Mouse (Mus musculus) embryo, embryonic 10 days (tissue): ENCODE data around the gene Snrk.

Experiments used
- DNase-seq: peaks from one replicate; pipeline ENCODE4 v3.0.0-alpha.2; 2015; ENCODE audit warnings: low spot score

The Snrk gene

DNA sequence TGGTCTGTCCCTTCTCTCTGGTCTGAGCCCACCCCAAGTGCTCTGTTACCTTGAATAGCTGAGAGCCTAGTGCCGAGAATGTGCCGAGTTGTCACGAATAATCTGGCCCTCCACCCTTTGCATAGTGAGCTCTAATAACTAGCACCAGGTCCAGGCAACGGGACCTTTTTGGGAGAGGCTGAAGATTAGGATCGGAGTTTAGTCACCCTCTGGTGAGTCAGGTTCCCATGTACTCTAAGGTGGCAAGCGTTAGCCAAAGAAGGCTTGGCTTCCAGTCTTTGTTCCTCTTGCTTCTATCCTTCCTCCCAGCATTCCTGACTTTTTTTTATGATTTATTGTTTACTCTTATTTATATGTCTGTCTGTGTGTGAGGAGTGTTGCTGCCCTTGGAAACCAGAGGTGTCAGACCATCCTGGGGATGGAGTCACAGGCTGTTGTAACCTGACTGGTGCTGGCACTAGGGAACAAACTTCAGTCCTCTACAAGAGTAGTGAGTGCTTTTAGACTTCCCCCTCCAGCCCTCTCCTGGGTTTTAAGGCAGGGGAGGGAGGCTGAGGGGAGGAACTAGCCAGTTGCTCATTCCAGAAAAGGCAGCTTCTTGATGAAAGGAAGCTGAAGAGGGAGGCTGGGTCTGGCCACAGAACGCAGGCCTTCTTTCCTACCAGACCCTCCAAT is 9.2 kb upstream of the Snrk start:
- no peak for DNase-seq

DNA sequence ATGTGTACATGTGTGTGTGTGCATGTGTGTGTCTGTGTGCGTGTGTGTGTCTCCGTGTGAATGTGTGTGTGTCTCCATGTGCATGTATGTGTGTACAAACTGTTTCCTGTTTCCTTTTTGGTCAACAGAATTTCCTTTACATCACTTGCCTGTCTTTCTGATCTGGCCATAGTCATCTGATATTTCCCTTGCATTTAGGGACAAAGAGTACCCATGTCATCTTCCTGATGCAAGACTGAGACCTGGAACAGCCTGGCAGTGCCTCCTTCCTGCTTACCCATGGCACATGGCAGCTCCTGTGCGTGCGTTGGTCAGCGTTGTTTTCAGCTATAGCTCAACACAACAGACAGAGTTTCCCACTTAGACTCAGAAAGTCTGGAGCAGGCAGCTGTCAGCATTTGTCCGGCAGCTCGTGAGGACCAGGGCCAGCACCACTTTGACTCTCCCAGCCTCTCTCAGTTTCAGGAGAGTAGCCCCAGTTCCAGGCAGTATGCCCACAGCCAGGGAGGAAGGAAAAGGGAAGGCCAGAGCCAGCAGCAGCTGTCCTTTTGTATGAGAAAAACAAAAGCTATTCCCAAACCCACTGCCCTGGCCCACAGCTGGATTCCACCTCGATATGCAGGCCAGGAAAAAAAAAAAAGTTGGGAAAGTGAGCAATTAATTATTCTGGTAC is 7.4 kb upstream of the Snrk start:
- no peak for DNase-seq

DNA sequence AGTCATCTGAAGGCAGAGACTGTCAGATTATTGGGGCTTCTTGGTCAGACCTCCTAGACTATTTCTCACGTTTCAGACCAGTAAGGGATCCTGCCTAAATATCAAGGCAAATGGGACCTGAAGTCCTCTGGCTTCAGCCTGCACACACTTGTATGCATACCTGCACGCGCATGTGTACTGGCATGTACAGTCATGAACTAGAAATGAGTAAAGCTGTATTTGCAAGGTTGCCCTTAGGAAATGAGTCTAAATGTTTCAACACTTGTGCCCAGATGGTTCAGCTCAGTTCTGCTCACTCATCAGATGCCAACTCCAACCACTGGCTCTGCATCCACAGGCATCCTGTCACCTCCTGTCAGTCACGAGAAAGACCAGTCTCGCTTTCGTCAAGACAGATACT is 6.6 kb upstream of the Snrk start:
- DNase-seq, result no peak

DNA sequence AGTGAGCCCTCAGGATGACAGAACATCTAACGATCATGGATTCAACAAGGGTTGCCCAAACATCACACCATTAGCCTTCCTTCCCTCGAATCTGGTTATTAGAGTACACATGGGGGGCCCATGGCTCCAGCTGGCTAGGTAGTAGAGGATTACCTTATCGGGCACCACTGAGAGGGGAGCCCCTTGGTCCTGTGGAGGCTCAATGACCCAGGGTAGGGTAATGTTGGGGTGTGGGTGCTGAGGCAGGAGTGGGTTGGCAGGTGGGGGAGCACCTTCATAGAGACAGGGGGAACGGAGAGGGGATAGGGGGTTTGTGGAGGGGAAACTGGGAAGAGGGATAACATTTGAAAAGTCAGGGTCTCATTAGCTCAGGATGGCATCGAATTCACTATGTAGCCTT is 6.1 kb upstream of the Snrk start:
- no peak for DNase-seq

DNA sequence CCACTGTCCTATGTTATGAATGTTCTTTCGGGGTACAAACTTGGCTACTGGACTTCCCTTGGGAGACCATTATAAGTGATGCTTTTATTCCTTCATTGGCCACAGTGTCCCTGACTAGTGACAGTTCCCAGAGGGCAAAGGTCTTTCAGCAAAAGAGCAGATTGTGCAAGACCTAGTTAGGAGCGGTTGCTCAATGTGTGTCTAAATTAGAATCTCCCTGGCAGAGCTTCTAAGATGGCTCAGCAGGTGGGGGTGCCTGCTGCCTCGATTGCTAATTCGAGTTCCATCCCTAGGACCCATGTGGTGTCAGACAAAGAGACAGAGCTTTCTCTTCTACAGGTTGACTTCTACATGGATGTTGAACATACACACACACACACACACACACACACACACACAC is 1.5 kb upstream of the Snrk start:
- no peak for DNase-seq

DNA sequence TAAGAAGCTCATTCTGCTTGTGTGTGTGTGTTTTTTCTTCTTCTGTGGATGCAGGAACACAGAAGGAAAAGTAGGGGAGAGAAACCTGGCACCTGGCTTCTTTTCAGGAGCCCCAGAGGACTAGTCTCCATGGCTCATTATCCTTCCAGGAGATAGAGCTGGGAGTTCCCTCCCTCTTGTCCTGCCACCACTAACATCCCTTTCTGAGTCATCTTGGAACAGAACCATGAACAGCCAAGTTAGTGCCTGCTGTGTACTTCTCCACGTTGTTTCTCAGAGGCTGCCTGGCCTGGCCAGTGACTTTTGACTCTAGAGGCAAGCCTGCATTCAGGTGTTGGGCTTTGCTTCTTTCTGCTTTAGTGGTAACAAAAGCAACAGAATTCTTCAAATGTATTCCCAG is 707 bp upstream of the Snrk start:
- no peak for DNase-seq

DNA sequence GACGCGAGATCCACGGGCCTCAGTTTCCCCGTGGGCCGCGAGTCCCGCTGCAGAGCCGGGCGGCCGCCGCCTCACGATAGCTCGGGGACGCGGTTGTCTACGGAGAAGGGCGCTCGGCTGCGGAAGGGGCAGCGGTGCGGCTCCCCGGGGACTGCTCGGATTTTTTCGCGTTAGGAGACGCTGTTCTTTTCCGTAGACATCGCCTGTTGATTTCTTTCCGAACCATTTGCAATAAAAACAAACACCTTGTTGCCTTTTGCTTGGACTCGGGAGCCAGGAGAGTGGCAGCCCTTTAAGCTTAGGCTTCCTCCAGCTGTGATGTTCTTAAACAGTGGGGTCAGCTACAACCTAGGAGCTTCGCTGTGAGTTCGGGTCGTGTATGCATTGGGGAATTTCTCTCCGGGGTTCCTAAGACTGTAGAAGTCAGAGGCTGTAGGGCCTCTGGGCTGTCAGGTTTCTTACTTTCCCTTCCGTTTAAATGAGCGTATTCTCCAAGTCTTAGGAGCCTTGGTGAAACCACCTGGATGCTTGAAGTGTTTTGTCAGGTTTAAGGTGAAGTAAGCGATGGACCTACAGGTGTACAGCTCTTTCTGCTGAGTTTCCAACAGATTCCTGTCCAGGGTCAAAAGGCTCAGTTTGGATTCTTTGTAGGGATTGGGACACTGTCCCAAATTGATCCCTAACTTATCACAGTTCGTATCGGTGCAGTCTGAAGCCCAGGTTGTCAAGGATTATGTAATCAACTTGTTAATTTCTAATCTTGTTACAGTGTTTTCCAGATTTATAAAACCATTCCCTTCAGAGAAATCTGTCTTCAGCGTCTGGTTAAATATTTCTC is 845 bp downstream of the Snrk start:
- peak; percentile 35 for DNase-seq

DNA sequence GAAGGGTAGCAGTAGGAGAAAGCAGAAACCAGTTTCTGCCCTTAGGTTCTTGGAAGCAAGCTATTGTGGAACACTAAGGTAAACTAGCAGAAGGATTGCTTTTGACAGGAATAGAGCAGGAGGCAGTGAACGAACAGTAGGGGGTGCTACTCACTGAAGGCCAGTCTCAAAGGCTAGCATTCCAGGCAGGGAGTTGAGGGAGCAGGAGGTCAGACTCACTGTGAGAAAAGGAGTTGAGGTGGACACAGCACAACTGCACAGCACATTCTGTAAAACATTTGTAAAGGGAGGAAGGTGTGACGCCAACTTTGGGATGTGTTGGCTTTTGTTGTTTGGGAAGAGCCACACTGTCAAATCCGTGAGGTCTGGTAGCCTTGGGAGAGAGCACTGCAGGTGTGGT is 3.0 kb downstream of the Snrk start:
- DNase-seq, result peak; percentile 84

DNA sequence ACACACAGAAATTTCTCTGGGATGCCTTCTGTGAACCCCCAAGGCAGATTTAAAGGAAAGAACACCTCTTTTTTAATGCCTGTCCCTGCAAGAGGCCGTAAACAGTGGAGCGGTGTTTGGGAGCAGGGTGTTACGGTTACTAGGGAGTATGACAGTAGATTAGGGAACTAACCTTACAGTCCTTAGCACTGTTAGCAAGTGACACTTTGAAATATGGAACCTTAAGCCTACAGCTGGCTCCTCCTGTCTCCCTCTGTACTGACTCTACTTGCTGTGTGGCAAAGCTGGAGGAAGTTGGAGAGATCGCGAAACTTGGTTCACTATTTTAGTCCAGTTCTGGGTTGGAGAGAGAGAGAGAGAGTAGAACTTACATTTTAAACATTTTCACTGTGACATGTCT is 5.0 kb downstream of the Snrk start:
- no peak for DNase-seq

DNA sequence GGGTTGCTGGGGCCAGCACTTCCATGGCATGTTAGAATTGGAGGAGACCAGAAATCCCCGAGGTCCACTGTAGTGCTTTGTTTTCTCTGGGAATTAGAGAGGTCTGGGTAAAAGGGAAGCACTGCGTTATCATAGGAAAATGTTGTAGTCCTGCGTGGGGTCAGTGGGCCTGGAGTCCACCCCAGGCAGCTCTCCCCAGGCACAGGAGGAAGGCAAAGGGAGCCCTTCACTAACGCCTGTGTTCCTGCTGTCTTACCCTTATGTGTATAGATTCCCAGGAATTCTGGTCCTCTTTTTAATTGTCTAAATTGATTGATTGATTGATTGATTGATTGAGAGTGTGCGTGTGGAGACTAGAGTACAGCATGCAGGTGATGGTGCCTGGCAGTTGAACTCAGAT is 6.1 kb downstream of the Snrk start:
- DNase-seq, result no peak

DNA sequence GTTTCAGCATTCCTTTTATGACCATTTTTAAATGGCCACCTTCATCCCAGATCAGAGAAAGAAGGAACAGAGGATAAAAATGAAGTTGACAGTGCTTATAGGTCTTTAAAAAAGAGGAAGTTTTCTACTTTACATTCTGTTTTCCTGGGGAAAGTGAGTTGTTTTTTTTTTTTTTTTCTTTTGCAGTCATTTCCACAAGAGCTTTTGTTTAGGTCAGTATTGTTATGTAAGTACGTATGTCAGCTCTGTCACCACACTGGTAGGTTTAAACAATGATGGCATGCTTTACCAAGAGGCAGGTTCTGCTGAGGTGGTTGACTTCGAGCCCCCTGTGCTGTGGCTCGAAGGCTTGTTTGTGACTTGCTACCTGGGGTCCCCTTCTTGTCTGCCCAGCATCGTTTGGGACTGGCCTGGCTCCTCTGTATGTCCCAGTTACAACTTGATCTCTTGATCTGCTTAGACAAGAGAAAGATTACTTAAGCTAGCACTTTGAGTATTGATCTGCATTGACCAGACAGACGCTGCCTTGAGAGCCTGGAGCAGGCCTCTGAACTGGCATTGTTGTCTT is 8.7 kb downstream of the Snrk start:
- no peak for DNase-seq

DNA sequence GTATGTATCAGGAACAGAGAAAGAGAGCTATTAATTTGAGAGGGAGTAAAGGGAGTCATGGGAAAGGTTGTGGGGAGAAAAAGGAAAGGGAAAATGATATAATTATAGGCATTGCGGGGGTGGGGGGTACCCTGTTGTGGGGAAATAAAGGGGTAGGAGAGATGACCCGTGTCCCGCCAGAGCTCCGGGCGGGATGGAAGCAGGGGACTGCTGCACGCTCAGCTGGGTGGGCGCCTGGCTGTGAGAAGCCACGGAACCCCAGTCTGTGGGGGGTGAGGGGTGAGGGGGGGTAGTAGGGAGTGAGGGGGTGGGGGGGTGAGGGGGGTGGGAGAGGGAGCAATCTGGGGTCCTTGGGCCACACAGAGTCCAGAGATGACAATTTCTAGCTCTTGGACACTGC is 9.7 kb downstream of the Snrk start:
- no peak for DNase-seq

DNA sequence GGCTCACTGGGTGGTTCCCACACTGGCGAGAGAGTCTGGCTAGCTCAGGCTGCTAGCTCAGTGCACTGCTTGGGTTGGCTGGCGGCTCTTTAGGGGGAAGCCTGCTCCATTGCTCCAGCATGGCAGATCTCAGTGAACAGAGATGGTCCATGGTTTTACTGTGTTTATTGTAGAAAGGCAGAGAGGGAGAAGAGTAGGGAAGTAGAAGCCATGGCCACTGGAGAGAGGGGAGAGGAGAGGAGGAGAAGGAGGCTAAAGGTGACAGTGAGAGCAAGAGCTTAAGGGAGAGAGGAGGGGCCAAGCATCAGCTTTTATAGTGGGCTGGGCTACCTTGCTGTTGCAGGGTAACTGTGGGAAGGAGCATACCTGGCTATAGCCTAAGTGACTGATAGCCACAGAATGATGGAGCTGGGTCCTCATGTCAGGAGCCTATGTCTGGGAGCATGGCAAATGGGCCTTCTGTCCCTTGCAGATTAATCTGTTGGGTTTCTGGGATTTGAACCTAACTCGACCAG is 10.3 kb downstream of the Snrk start:
- no peak for DNase-seq

DNA sequence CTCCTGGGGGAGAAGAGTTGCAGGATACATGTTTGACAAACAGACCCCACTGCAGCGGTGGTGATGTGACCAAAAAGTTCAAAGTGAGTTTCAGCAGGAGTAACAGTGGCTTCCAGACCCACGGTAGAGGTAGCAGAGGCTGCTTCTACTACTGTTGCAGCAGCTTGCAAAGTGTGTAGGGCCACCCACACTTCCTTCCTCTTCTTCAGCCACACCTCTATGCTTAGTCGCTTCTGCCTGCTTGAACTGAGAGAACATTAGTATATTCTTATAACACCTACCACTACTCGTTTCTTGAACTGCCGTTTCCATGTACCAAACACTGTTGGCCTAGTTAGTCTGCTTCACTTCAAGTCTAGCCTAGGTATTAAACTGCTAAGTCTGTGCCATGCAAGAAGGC is 11.6 kb downstream of the Snrk start:
- no peak for DNase-seq

DNA sequence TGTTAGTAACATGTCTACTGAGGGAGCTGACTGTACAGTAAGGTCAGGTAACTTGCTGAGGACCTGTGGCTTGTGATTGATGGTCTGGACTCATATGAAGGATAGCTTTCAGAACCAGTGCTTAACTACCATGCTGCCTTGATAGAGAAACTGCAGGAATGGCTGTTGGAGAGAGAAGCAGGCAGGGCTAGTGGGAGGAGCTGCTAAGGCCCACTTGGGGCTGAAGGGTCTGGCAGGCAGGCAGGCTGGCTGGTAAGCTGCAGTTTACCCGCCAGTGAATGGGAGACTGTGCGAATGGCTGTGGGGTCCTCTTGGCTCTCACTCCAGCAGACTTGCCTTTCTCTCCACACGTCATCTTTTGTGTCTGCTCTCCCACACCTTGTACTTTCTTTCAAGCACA is 13.6 kb downstream of the Snrk start:
- DNase-seq, result no peak

DNA sequence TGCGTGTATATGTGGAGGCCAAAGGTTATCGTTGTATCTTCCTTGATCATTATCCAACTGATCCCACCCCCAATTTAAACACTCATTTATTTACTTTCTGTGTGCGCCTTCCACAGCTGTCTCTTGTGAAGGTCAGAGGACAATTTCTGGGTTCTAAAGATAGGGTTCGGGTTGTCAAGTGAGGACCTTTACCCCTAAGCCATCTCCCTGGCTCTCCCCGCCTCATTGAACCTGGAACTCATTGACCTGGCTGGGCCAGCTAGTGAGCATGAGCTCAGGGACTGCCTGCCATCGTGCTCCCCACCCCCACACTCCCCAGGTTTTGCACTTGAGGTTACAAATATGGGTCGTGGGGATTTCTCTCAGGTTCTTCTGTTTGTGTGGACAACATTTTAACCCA is 15.1 kb downstream of the Snrk start:
- no peak for DNase-seq

DNA sequence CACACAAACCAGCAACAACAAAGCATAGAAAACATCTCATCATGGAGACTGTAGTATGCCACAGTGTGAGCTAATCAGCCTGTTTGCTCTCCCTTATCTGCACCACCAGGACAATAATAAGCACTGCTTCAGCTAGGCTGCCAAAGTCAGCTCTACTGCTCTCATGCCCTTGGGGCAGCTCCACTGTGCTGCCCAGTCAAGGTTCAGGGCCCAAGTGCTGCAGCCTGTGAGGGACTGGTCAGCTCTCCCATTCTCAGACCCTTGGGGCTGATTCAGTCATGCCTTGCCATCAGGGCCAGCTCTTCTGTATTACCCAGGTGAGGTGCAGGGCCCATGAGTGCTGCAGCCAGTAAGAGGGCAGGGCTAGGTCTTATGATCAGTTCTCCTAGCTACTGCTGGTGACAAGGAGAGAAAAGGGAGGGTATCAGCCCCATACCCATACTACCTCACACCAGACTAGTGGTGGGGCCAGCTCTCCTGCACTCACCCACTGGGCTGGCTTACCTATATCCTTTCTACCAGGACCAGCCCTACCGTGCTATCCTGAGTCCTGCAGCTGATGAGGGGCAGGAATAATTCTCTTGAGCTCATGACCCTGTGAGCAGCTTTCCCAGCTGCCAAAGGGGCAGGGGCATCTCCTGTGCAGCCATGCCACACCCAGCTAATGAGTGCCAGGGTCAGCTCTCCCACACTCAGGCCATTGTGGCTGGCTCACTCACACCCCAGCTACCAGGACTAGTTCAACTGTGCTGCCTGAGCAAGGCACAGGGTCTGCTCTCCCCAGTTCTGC is 18.2 kb downstream of the Snrk start:
- no peak for DNase-seq

DNA sequence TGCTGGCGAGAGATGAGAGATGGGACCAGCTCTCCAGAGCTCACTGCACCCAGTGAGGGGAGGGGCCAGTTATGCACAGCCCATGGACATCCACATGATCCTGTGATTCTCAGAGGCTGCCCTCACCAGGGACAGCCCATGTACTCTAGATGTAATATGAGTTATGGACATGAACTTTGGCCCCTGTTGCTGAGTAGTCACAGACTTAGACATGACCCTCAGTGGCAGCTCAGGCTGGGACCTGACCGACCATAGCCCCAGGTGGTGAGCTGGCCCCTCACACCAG is 18.8 kb downstream of the Snrk start:
- DNase-seq, result no peak

DNA sequence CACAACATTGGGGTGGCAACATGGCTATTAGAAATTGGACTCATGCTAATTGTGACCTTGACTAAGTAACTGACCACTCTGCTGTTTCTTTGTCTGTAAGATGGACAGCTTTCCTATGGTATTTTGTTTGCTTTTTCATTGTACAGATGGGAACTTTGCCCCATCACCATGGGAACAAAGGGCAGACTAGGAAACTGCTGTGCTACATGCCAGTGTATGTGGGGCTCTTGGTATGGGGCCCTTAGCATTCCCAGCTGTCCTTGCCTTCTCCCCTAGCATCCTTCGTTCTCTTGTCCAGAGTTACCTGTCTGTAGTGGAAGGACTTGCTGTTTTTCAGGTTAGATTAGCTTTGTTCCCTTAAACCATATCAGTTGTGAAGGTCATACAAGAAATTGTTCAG is 20.9 kb downstream of the Snrk start:
- no peak for DNase-seq

DNA sequence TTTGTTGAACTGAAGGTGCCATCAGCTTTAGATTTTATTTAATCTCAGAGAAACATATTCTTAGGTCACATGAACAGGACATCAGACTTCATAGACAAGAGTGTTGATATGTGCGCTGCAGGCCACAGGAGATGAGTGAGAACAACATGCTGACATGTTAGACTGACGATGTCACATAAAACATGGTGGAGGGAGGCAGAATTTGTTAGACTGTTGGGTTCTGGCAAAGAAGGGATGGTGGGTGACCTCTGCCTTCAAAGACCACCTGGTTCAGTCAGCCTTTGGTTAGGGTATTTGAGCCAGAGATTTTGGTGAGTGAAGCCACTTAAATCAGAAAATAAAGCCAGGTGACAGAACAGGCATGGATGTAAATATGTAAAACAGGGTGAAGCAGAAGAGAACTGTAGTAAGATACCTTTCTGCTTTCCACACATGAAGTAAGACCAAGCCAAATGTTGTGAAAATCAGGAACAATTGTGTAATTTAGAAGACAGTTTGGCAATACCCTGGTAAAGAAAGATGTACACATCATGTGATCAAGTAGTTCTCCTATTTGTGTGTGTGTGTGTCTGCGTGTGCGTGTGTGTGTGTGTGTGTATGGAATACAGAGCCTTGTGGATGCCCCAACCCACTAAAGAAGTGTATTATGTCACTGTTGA is 21.4 kb downstream of the Snrk start:
- DNase-seq, result no peak

DNA sequence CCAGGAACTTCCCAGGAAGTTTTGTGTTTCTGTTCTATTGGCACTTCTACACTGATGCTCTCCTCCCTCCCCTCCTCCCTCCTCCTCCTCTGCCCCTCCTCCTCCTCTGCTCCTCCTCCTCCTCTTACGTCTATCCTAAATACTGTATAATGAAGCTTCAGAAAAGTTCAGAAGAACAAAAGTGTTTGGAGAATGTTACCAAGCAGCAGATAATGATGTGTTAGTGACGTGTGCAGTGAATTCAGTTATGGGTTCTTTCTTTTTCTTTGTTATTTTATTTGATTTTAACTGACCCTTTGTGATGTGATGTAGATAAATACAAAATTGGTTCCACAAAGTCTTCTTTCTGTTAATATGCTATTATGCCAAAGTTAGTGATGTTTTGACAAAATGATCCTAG is 22.2 kb downstream of the Snrk start:
- DNase-seq, result no peak

DNA sequence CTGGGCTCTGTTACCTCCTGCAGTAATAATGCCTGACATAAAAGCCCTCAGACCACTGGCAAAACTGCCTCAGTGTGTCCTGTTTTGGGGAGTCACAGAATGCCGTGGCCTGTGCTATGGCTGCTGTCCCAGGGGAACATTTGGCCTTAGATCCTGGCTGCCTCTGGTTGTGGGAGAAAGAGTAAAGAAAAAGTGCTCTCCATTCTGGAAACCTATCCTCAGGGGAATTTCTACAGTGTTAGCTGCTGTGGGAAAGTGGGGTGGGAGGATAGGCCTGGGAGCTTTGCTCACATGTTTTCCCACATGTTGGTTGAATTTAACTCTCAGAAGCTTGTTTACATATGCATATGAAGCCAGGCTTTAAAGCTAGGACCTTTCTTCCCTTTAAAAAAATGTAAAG is 26.2 kb downstream of the Snrk start:
- no peak for DNase-seq
